Mouse (Mus musculus) midbrain, embryonic 15.5 days (tissue): Measurements from ENCODE around the gene Gm37240. TPM values are rescaled to one million over a fixed set of nuclear protein-coding genes. Genes with fewer than 3 reads are reported as not detected.
A peak's percentile ranks its signal among the peaks of the same experiment; 100 is the strongest.

Experiments
- ATAC-seq: fragments of 200-750 bp; cut with Nextera tagmentation; replicated peaks from 2 replicates; pipeline ENCODE4 v1.8.0; 2017; ENCODE audit warnings: moderate TSS enrichment
- H3K27ac ChIP-seq: fragments of 300-500 bp; sonication (generic); 2 replicates; pipeline ENCODE4 v1.5.1; 2015; ENCODE audit warnings: mild to moderate bottlenecking, inconsistent platforms
- H3K27me3 ChIP-seq: fragments of 300-500 bp; sonication (generic); replicated peaks from 2 replicates; pipeline ENCODE4 v1.6.1; 2015; ENCODE audit warnings: inconsistent platforms
- H3K36me3 ChIP-seq: fragments of 300-500 bp; sonication (generic); replicated peaks from 2 replicates; pipeline ENCODE4 v1.6.1; 2015; ENCODE audit warnings: inconsistent platforms
- H3K4me1 ChIP-seq: fragments of 300-500 bp; sonication (generic); 2 replicates; pipeline ENCODE4 v1.6.1; 2015; ENCODE audit warnings: inconsistent platforms
- H3K4me2 ChIP-seq: fragments of 300-500 bp; sonication (generic); 2 replicates; pipeline ENCODE4 v1.6.1; 2015; ENCODE audit warnings: inconsistent platforms, mild to moderate bottlenecking, moderate library complexity
- H3K4me3 ChIP-seq: fragments of 300-500 bp; sonication (generic); 2 replicates; pipeline ENCODE4 v1.5.1; 2015; ENCODE audit warnings: mild to moderate bottlenecking, inconsistent platforms
- H3K9ac ChIP-seq: fragments of 300-500 bp; sonication (generic); 2 replicates; pipeline ENCODE4 v1.6.1; 2015; ENCODE audit warnings: mild to moderate bottlenecking, inconsistent platforms
- H3K9me3 ChIP-seq: fragments of 300-500 bp; sonication (generic); 2 replicates; pipeline ENCODE4 v1.6.1; 2016; ENCODE audit warnings: inconsistent platforms
- WGBS: fragments of 180-500 bp; shearing (Covaris S2); methylation state at CpG from one replicate; pipeline ENCODE4 v1.1.7; 2015; ENCODE audit warnings: mixed read lengths; 5-methylcytosine and 5-hydroxymethylcytosine counted together
- polyA plus RNA-seq: library from polyadenylated mRNA; unstranded; fragments of >200 nt; fragmentation: Nextera tagmentation; extraction: Ambion mirVana; gene quantifications from 2 replicates; pipeline ENCODE4 v1.2.1, GENCODE M21; 2015

Gene Gm37240
- polyA plus RNA-seq, 1 experiment from 2014 or later = 0.40 TPM

DNA sequence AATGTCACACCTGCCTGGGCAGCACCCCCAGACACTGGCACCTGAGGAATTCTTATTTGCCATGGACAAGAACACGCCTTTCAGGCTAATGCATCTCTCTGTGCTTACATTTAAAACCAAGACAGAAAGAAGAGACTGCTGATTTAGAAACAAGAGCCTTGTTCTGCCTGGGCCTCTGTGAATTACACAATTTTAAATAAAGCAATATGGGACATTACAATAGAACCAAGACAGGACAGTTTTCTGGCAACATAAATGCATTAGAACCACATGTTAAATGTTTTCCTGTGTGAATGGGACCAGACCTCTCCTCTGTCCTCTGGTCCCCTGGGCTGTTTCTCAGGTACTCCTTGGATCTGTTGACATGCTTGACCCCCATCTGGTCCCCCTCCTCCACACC lies 1111.2 kb downstream of the Gm37240 start:
- ATAC-seq = no peak
- H3K27ac ChIP-seq = no peak overlapping the region
- no peak overlapping the region for H3K4me2 ChIP-seq
- H3K9ac ChIP-seq = no peak overlapping the region
- no peak overlapping the region for H3K4me3 ChIP-seq
- H3K36me3 ChIP-seq = no peaks in the 10 kb centered on the region
- no peaks in the 10 kb centered on the region for H3K4me1 ChIP-seq
- no peaks in the 10 kb centered on the region for H3K9me3 ChIP-seq
- 89% methylated on average over 1 of the region's 1 CpGs for WGBS
- H3K27me3 ChIP-seq = no peaks in the 10 kb centered on the region

DNA sequence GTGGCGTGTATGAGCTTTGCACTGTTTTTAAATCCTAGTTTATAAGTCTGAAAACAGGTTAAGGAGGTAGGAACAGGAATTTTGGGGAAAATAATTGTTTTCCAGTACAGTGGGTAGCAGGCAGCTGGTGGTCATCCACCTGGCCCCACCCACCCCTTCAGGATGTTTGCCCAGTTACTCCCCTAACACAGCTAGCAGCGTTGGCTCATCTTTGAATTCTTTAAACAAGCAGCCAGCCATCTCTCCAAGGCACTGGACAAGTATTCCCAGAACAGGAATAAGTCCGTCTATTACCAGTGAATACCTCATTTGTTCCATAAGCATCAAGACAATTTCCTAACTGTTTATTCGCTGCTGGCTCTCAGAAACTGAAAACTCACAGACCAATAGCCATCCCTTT lies 1111.7 kb downstream of the Gm37240 start:
- 83% methylated on average over 4 of the region's 4 CpGs for WGBS
- Histone ChIP-seq H3K4me2 (no peak overlapping the region), H3K36me3 (no peaks in the 10 kb centered on the region), H3K4me3 (no peak overlapping the region), H3K9me3 (no peaks in the 10 kb centered on the region), H3K4me1 (no peaks in the 10 kb centered on the region), H3K9ac (no peak overlapping the region), H3K27me3 (no peaks in the 10 kb centered on the region), H3K27ac (no peak overlapping the region)
- no peak for ATAC-seq

DNA sequence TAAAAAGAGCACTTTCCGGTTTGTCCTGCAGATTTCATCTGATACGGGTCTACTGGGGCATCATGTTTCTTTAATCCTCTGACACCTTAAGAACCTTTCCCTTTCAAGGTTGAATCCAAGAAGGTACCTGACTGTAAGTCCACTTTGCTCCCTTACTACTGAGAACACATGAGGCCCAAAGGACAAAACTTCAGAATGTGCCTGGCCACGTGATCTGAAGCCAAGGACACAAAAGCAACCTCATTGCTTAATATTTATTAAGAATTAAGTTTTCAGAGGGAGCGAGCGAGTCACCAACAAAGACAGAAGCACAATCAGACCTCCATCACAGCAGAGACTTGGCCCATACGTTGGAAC lies 1112.3 kb downstream of the Gm37240 start:
- Histone ChIP-seq H3K27me3 (no peaks in the 10 kb centered on the region), H3K4me2 (no peak overlapping the region), H3K9me3 (no peaks in the 10 kb centered on the region), H3K4me3 (no peak overlapping the region), H3K4me1 (no peaks in the 10 kb centered on the region), H3K9ac (no peak overlapping the region), H3K36me3 (no peaks in the 10 kb centered on the region), H3K27ac (no peak overlapping the region)
- WGBS = 73% methylated on average over 6 of the region's 6 CpGs
- no peak for ATAC-seq

DNA sequence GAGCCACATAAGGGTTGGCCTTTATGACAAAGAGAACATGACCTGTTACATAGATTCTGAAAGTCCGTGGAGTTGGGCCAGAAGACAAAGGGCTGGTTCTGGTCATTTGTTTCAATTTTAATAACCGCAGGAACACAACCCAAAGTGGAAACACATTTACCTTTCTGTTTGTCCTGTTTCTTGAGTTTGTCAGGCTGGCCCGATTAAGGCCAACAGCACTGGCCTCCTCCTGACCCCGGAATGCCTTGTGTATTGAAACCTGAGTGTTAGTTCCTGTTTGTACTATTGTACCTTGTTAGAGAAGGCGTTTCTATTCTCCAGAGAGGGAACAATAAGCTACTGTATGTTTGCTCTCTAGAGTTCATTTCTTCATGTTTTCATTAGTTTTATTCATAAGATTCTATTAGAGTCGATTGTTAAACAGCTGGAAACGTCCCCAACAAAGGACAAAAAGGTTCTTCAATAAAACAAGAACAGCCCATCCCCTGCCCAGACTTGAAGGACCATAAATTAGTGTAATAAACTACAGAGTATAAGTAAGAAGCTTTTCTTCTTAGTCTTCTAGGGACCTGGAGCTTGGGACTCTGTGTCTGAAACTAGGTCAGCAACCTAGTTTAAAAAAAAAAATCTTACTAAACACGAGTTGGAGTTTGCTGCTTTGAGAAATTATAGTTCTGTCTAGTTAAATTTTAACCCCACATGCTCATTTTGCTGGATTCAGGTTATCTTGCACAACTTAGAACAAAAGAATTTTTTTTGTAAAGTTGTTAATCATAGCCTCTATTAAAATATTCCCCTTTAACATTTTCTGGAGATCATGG lies 1112.9 kb downstream of the Gm37240 start:
- Histone ChIP-seq H3K36me3 (no peaks in the 10 kb centered on the region), H3K4me1 (no peaks in the 10 kb centered on the region), H3K4me3 (no peak overlapping the region), H3K9me3 (no peaks in the 10 kb centered on the region), H3K27ac (no peak overlapping the region), H3K27me3 (no peaks in the 10 kb centered on the region), H3K9ac (no peak overlapping the region), H3K4me2 (no peak overlapping the region)
- 75% methylated on average over 8 of the region's 8 CpGs for WGBS
- no peak for ATAC-seq

DNA sequence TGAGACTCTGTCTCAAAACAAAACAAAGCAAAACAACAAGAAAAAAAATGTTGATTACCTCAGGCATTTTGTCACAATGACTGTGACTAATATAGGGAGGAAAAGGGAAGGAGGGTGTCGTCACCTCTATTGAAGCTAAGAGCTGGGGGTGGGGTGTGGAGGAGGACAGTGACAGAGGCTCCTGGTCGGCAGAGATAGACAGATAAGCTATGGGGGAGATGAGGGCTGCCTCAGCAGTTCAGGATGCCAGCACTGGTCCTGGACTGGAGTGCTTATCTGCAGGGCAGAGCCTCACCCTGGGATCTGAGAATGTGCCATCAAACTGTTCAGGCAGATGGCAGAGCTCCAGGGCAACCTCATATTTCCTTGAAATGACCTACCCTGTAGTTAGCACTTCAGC lies 1115.3 kb downstream of the Gm37240 start:
- no peak overlapping the region for H3K4me2 ChIP-seq
- H3K4me1 ChIP-seq = no peaks in the 10 kb centered on the region
- H3K4me3 ChIP-seq = no peak overlapping the region
- ATAC-seq = no peak
- no peaks in the 10 kb centered on the region for H3K36me3 ChIP-seq
- H3K27ac ChIP-seq = no peak overlapping the region
- H3K9ac ChIP-seq = no peak overlapping the region
- 67% methylated on average over 2 of the region's 2 CpGs for WGBS
- no peaks in the 10 kb centered on the region for H3K27me3 ChIP-seq
- no peaks in the 10 kb centered on the region for H3K9me3 ChIP-seq

DNA sequence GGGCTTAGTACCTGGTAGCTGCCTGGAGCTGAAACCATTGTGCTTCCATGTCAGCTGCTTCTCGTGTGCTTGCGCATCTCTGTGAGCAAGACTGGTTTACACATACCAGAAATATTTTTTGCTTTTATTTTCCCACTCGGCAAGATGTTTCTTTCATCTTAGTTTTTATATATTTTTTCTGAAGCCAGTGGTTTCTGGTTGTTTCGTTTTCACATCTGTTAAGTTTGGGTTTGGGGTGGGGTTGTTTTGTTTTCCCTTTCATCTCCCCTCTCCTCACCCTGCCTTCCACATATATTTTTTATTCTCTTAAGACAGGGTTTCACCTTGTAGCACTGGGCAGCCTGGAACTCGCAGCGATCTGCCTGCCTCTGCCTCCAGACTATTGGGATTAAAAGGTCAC lies 1116.8 kb downstream of the Gm37240 start:
- Histone ChIP-seq H3K27ac (no peak overlapping the region), H3K4me1 (no peaks in the 10 kb centered on the region), H3K4me2 (no peak overlapping the region), H3K27me3 (no peaks in the 10 kb centered on the region), H3K9ac (no peak overlapping the region), H3K36me3 (no peaks in the 10 kb centered on the region), H3K9me3 (no peaks in the 10 kb centered on the region), H3K4me3 (no peak overlapping the region)
- 90% methylated on average over 6 of the region's 6 CpGs for WGBS
- no peak for ATAC-seq

DNA sequence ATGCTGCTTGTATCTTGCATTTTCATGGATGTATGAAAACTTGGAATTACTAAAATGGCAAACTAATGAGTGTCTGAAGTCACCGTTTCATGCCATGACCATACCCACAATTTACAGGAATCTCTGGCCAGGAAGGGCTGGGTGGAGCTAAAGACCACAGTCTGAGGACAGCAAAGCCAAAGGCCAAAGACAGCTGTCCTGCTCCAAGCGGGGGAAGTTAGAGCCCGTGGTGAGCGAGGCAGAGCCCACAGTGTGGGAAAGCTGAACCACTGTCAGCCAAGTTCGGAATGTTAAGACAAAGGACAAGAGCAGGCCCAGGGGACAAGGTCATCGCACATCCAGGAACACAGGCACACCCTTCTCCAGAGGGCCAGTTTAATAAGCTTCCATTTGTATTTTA lies 1117.9 kb downstream of the Gm37240 start:
- H3K36me3 ChIP-seq = no peaks in the 10 kb centered on the region
- H3K4me3 ChIP-seq = no peak overlapping the region
- 80% methylated on average over 6 of the region's 6 CpGs for WGBS
- ATAC-seq = no peak
- no peak overlapping the region for H3K27ac ChIP-seq
- H3K27me3 ChIP-seq = no peaks in the 10 kb centered on the region
- H3K4me2 ChIP-seq = no peak overlapping the region
- H3K4me1 ChIP-seq = no peaks in the 10 kb centered on the region
- H3K9me3 ChIP-seq = no peaks in the 10 kb centered on the region
- no peak overlapping the region for H3K9ac ChIP-seq

DNA sequence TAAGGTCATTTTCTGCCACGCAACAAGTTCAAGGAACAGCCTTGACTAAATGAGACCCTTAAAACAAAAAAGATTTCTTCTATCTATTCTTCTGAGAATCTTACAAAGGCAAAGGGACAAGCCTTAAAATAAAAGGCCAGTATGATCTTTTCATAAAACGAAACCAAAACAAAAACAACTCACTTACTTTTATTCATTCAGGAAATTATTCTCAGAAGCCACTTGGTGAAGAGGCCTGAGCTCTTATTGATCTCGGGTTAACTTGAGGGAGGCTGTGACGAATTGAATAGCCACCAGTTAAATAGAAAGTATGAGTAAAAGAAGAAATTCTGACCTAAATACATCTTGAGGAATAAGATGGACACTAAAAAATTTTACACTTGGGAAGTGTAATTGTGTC lies 1118.4 kb downstream of the Gm37240 start:
- Histone ChIP-seq H3K4me1 (no peaks in the 10 kb centered on the region), H3K4me3 (no peak overlapping the region), H3K27me3 (no peaks in the 10 kb centered on the region), H3K9ac (no peak overlapping the region), H3K4me2 (no peak overlapping the region), H3K27ac (no peak overlapping the region), H3K9me3 (no peaks in the 10 kb centered on the region), H3K36me3 (no peaks in the 10 kb centered on the region)
- 80% methylated on average over 4 of the region's 4 CpGs for WGBS
- no peak for ATAC-seq

DNA sequence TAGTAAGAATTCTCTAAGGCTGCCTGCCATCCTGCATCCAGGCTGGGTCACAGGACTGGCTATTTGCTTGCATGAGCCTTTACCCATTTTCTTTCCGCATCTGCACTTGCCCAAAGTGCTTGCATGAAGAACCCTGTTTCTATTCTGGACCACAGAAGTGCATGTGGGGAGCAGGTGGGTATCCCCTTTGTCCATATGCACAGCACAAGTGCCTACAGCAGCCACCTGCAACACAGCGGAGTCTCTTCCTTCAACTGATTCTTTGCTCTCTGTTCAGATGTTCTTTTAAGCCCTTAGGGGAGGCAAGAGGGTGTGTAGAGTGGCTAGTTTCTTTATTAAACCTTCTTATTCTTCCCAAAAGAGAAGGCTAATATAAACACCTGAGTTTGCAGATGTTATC lies 1133.5 kb downstream of the Gm37240 start:
- Histone ChIP-seq H3K9me3 (no peaks in the 10 kb centered on the region), H3K36me3 (no peaks in the 10 kb centered on the region), H3K27ac (no peak overlapping the region), H3K27me3 (no peaks in the 10 kb centered on the region), H3K9ac (no peak overlapping the region), H3K4me1 (no peaks in the 10 kb centered on the region), H3K4me2 (no peak overlapping the region), H3K4me3 (no peak overlapping the region)
- no peak for ATAC-seq
- 94% methylated on average over 2 of the region's 2 CpGs for WGBS

DNA sequence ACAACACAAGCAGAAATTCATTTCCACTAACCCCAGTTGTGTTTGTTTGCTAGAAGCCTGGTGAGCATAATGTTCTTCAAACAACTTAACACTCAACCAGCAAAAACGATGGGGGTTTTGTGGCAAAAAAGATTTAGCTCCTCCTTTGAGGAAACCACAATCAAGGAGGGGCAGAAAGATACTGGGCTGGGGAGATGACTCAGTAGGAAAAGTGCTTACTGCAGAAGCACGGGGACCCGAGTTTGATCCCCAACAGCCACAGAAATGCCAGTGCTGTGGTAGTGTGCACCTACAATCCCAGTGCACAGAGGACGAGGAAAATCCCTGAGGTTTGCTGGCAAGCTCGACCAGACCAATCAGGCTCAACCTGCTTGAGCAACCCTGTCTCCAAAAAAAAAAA lies 1138.1 kb downstream of the Gm37240 start:
- Histone ChIP-seq H3K27ac (no peak overlapping the region), H3K27me3 (no peaks in the 10 kb centered on the region), H3K9me3 (no peaks in the 10 kb centered on the region), H3K36me3 (no peaks in the 10 kb centered on the region), H3K4me3 (no peak overlapping the region), H3K9ac (no peak overlapping the region), H3K4me2 (no peak overlapping the region), H3K4me1 (peaks cover 5% of the 10 kb centered on the region; the same call in 1 of the 2 replicates)
- ATAC-seq = no peak
- WGBS = 80% methylated on average over 5 of the region's 5 CpGs

DNA sequence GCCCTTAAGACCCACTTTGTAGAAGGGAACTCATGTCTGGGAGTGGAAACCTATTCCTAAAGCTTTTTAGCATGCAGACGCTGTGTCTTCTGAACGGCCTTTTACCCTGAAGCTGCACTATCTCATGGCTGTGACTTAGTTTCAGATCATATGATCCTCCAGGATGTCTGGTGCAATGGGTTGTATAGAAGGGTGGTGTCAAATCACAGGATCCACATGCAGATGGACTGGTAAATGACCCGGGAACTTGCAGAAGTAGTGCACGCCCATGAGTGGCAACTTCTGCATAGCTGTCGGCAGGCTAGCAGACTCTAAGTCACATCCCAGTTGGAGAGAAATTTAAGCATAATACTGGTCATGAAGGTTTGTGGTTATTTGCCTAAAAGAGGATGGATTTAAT lies 1139.2 kb downstream of the Gm37240 start:
- Histone ChIP-seq H3K36me3 (no peaks in the 10 kb centered on the region), H3K4me3 (no peak overlapping the region), H3K27me3 (no peaks in the 10 kb centered on the region), H3K4me2 (no peak overlapping the region), H3K27ac (no peak overlapping the region), H3K9me3 (no peaks in the 10 kb centered on the region), H3K9ac (no peak overlapping the region), H3K4me1 (peaks cover 5% of the 10 kb centered on the region; the same call in 1 of the 2 replicates)
- 91% methylated on average over 5 of the region's 5 CpGs for whole genome bisulfite sequencing
- ATAC-seq = no peak

DNA sequence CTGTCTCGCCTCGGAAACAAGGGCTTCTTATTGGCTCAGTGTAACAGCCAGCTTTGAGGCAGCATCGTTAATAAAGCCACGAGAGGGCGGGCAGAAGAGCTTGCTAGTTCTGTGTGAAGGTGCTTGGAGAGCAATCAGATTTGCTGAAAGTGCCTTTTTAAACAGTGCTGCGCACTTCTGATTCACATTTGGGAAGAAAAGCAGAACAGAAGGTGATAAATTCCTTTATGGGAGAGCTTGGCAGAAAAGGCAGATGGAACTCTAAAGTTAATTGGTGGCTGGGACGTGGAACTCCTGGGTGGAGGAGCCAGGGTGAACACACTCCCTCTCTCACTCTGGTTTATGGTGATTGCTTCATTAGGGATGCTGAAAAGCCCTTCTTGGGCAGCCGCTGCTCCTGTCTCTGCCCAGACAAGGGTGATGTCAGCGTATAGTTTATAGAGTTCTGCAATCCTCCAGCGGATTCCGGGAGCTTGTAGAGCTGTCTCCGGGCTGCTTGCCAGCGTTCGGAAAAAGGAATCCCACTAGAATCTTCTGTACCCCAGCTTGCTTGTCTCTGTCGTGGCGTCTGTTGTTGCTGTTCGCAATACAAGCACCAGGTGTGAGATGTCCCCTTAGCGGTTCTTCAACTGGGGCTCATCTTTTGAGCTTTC lies 1141.7 kb downstream of the Gm37240 start:
- 50% methylated on average over 18 of the region's 18 CpGs for WGBS
- no peak overlapping the region for H3K27ac ChIP-seq
- H3K4me1 ChIP-seq = peaks cover 5% of the 10 kb centered on the region; the same call in 1 of the 2 replicates
- no peaks in the 10 kb centered on the region for H3K9me3 ChIP-seq
- no peaks in the 10 kb centered on the region for H3K36me3 ChIP-seq
- no peak overlapping the region for H3K9ac ChIP-seq
- peak overlapping the region; percentile 34 for H3K4me2 ChIP-seq
- H3K4me3 ChIP-seq = no peak overlapping the region
- no peaks in the 10 kb centered on the region for H3K27me3 ChIP-seq
- ATAC-seq = peak; percentile 73

DNA sequence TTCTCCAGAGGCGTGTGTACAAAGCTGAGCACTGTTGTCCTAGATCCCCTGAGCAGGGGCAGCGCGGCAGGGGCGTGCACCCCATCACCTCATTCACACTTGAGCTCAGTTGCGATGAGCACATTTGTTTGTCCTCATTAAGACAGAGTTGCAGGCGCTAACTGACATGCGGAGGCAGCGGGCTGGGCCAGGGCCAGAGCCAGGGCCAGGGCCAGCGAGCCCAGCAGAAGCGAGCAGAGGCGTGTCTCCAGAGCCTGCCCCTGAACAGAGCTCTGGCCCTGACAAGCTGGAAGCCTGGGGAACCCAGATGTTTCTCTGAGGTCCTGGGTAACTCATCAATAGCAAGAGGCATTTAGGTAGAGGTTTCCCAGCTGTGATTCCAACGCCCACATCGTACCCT lies 1142.6 kb downstream of the Gm37240 start:
- whole genome bisulfite sequencing = 75% methylated on average over 13 of the region's 13 CpGs
- Histone ChIP-seq H3K27ac (no peak overlapping the region), H3K9ac (no peak overlapping the region), H3K9me3 (no peaks in the 10 kb centered on the region), H3K4me2 (no peak overlapping the region), H3K36me3 (no peaks in the 10 kb centered on the region), H3K27me3 (no peaks in the 10 kb centered on the region), H3K4me3 (no peak overlapping the region), H3K4me1 (peaks cover 5% of the 10 kb centered on the region; the same call in 1 of the 2 replicates)
- ATAC-seq = no peak
